Mouse (Mus musculus): ENCODE results near the gene Ubac1.

DNA sequence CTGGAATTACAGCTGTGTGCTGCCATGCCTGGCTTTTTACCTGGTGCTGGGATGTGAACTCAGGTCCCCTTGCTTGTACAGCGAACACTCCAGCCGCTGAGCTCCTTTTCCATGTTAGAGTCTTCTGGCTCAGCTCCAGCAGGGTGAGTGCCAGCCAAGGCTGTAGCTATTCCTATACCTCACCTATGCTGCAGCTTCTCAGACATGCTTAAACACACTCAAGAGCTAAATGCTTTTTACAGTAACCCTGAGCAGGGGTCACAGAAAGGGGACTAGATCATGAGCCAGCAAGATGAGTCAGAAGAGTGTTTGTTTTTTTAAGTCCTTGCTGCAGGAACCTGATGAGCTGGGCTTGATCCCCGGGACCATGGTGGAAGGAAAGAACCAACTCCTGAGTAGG lies 23.8 kb downstream of the Ubac1 start:
- no peak for TF ChIP-seq CTCF (IDR thresholded peaks at IDR 0.05; ENCODE audit: insufficient read depth, low read length)
- TF ChIP-seq POLR2A (IDR thresholded peaks at IDR 0.05; ENCODE audit: borderline replicate concordance, extremely low read depth, low read depth, low read length) = no peak
